Mouse (Mus musculus): ENCODE measurements around the gene Plekhg1. TPM values are rescaled to one million over a fixed set of nuclear protein-coding genes. Genes with fewer than 3 reads are reported as not detected.

Gene Plekhg1
- polyA plus RNA-seq, 1 experiment from 2014 or later, result 0.05 TPM

- POLR2A ChIA-PET, result no interaction called here
- ATAC-seq (no peak), DNase-seq (ENCODE audit: low read depth, low spot score) (no peak)
- TF ChIP-seq CTCF (IDR thresholded peaks at IDR 0.05), result no peak
- H3K27me3 ChIP-seq, result peaks cover 9% of the 10 kb centered on the region
- in situ Hi-C loops (cut with MboI; ENCODE audit: low pct_unique_long_range_greater_than_20kb), result no loop called here
- CTCF ChIA-PET, result no interaction called here
Observed at GRCm38 (mm10) chr10:3715302-3715943, 24.7 kb upstream of the Plekhg1 start.

GRCm38 (mm10) chr10:3718021-3718865, 21.9 kb upstream of the Plekhg1 start:
- peaks cover 9% of the 10 kb centered on the region for H3K27me3 ChIP-seq
- no peak for ATAC-seq
- DNase-seq (ENCODE audit: low read depth, low spot score), result no peak
- ChIA-PET CTCF (interaction anchor here (1.7 kb wide), 1 partner anchor 16 kb away, joined by 4 read pairs; no protein-coding TSS in a partner anchor), POLR2A (no interaction called here)
- no peak for TF ChIP-seq CTCF (IDR thresholded peaks at IDR 0.05)
- in situ Hi-C loops (cut with MboI; ENCODE audit: low pct_unique_long_range_greater_than_20kb), result no loop called here

- peaks cover 9% of the 10 kb centered on the region for H3K27me3 ChIP-seq
- no peak for DNase-seq (ENCODE audit: low read depth, low spot score)
- ChIA-PET CTCF (no interaction called here), POLR2A (no interaction called here)
- in situ Hi-C loops (cut with MboI; ENCODE audit: low pct_unique_long_range_greater_than_20kb), result no loop called here
- TF ChIP-seq CTCF (IDR thresholded peaks at IDR 0.05), result no peak
- no peak for ATAC-seq
Observed at GRCm38 (mm10) chr10:3720296-3720695, 19.9 kb upstream of the Plekhg1 start.

GRCm38 (mm10) chr10:3722339-3722738, 17.8 kb upstream of the Plekhg1 start:
- ChIA-PET CTCF (interaction anchor here (0.7 to 1.1 kb wide), 2 partner anchors 12 to 15 kb away, joined by 3 read pairs; no protein-coding TSS in a partner anchor), POLR2A (no interaction called here)
- DNase-seq (ENCODE audit: low read depth, low spot score), result no peak
- ATAC-seq, result no peak
- in situ Hi-C loops (cut with MboI; ENCODE audit: low pct_unique_long_range_greater_than_20kb), result no loop called here
- H3K27me3 ChIP-seq, result peaks cover 4% of the 10 kb centered on the region
- no peak for TF ChIP-seq CTCF (IDR thresholded peaks at IDR 0.05)

GRCm38 (mm10) chr10:3724665-3725064, 15.5 kb upstream of the Plekhg1 start:
- DNase-seq (ENCODE audit: low read depth, low spot score) (no peak), ATAC-seq (no peak)
- TF ChIP-seq CTCF (IDR thresholded peaks at IDR 0.05), result no peak
- POLR2A ChIA-PET, result no interaction called here
- in situ Hi-C loops (cut with MboI; ENCODE audit: low pct_unique_long_range_greater_than_20kb), result no loop called here
- CTCF ChIA-PET, result interaction anchor here (1.5 kb wide), 1 partner anchor 20 kb away, joined by 4 read pairs; no protein-coding TSS in a partner anchor
- peaks cover 9% of the 10 kb centered on the region for H3K27me3 ChIP-seq

- no peak for DNase-seq (ENCODE audit: low read depth, low spot score)
- in situ Hi-C loops (cut with MboI; ENCODE audit: low pct_unique_long_range_greater_than_20kb), result no loop called here
- CTCF ChIA-PET, result no interaction called here
- no peak for ATAC-seq
- no peak for TF ChIP-seq CTCF (IDR thresholded peaks at IDR 0.05)
- peaks cover 15% of the 10 kb centered on the region for H3K27me3 ChIP-seq
- POLR2A ChIA-PET, result no interaction called here
Observed at GRCm38 (mm10) chr10:3729666-3730065, 10.5 kb upstream of the Plekhg1 start.

GRCm38 (mm10) chr10:3730314-3730713, 9.8 kb upstream of the Plekhg1 start:
- ChIA-PET CTCF (no interaction called here), POLR2A (no interaction called here)
- DNase-seq (ENCODE audit: low read depth, low spot score), result no peak
- in situ Hi-C loops (cut with MboI; ENCODE audit: low pct_unique_long_range_greater_than_20kb), result no loop called here
- no peak for ATAC-seq
- peaks cover 15% of the 10 kb centered on the region for H3K27me3 ChIP-seq
- TF ChIP-seq CTCF (IDR thresholded peaks at IDR 0.05), result no peak

GRCm38 (mm10) chr10:3737034-3737433, 3.1 kb upstream of the Plekhg1 start:
- ATAC-seq (no peak), DNase-seq (ENCODE audit: low read depth, low spot score) (no peak)
- ChIA-PET CTCF (no interaction called here), POLR2A (interaction anchor here (0.7 kb wide), 1 partner anchor 897 kb away, joined by 4 read pairs; no protein-coding TSS in a partner anchor)
- in situ Hi-C loops (cut with MboI; ENCODE audit: low pct_unique_long_range_greater_than_20kb), result no loop called here
- H3K27me3 ChIP-seq, result peaks cover 14% of the 10 kb centered on the region
- TF ChIP-seq CTCF (IDR thresholded peaks at IDR 0.05), result no peak

GRCm38 (mm10) chr10:3740504-3741388, 582 bp downstream of the Plekhg1 start:
- DNase-seq (ENCODE audit: low read depth, low spot score), result no peak

GRCm38 (mm10) chr10:3741791-3742190, 1.6 kb downstream of the Plekhg1 start:
- TF ChIP-seq CTCF (IDR thresholded peaks at IDR 0.05), result no peak
- ChIA-PET CTCF (no interaction called here), POLR2A (no interaction called here)
- DNase-seq (ENCODE audit: low read depth, low spot score) (no peak), ATAC-seq (no peak)
- in situ Hi-C loops (cut with MboI; ENCODE audit: low pct_unique_long_range_greater_than_20kb), result no loop called here
- peaks cover 9% of the 10 kb centered on the region for H3K27me3 ChIP-seq

More at GRCm38 (mm10) chr10:3740504-3741388, 582 bp downstream of the Plekhg1 start:
- peak; percentile 54 for TF ChIP-seq CTCF (IDR thresholded peaks at IDR 0.05)
- ChIA-PET POLR2A (no interaction called here), CTCF (no interaction called here)
- ATAC-seq, result peak; percentile 63
- H3K27me3 ChIP-seq, result peaks cover 13% of the 10 kb centered on the region
- in situ Hi-C loops (cut with MboI; ENCODE audit: low pct_unique_long_range_greater_than_20kb), result no loop called here
